Mouse (Mus musculus): ENCODE results near the gene Zgpat. TPM values are rescaled to one million over a fixed set of nuclear protein-coding genes. Genes with fewer than 3 reads are reported as not detected.

Zgpat gene
- 69.8 and 74.4 TPM in 2 replicates for polyA plus RNA-seq (2016; fragmentation: Nextera tagmentation; extraction: Ambion mirVana)

- no peaks in the 10 kb centered on the region for H3K27me3 ChIP-seq (replicated peaks)
- H3K4me2 ChIP-seq (replicated peaks), result peak within 1 kb of the TSS; percentile 93
- H3K9me3 ChIP-seq, result 0 out of 2 replicates have a peak, but pooled peaks cover 3% of the 10 kb centered on the region
- H3K36me3 ChIP-seq, result peaks cover 37% of the 10 kb centered on the region
- peaks cover 28% of the 10 kb centered on the region for H3K4me1 ChIP-seq
- peak within 1 kb of the TSS; percentile 81 for H3K27ac ChIP-seq
- ATAC-seq (ENCODE audit: low FRiP score, low read depth), result peak; percentile 91
- peak within 1 kb of the TSS; percentile 89 for H3K9ac ChIP-seq
- under 1% methylated on average over 66 of the region's 71 CpGs for WGBS
- H3K4me3 ChIP-seq, result peak within 1 kb of the TSS; percentile 86
Measured at GRCm38 (mm10) chr2:181364860-181365596, at the start of gene Zgpat, which contains the start of gene Arfrp1. Gene Zgpat, plus strand, starts transcription at chr2:181364928. Gene Arfrp1, minus strand, starts transcription at chr2:181365404.

GRCm38 (mm10) chr2:181319248-181320102 is 45.3 kb upstream of the Zgpat start, which contains the start of gene Rtel1:
Gene Rtel1, plus strand, starts transcription at chr2:181319739.
- WGBS, result 7% methylated on average over 40 of the region's 40 CpGs
- ATAC-seq (ENCODE audit: low FRiP score, low read depth), result peak; percentile 96
- Histone ChIP-seq H3K27ac (no peak within 1 kb of the TSS), H3K4me1 (peaks cover 7% of the 10 kb centered on the region), H3K4me3 (peak within 1 kb of the TSS; percentile 55), H3K9ac (peak within 1 kb of the TSS; percentile 55), H3K36me3 (peaks cover 26% of the 10 kb centered on the region), H3K9me3 (no peaks in the 10 kb centered on the region), H3K4me2 (replicated peaks) (peak within 1 kb of the TSS; percentile 73), H3K27me3 (replicated peaks) (peaks cover 13% of the 10 kb centered on the region; the same call in 1 of the 2 replicates)

GRCm38 (mm10) chr2:181320103-181320499 is 44.6 kb upstream of the Zgpat start:
- peaks cover 7% of the 10 kb centered on the region for H3K4me1 ChIP-seq
- H3K4me3 ChIP-seq, result peak overlapping the region; percentile 55
- 13% methylated on average over 7 of the region's 7 CpGs for WGBS
- ATAC-seq (ENCODE audit: low FRiP score, low read depth), result peak; percentile 8; the same call in 1 of the 2 replicates
- peak overlapping the region; percentile 73 for H3K4me2 ChIP-seq (replicated peaks)
- H3K27ac ChIP-seq, result no peak overlapping the region
- peak overlapping the region; percentile 55 for H3K9ac ChIP-seq
- H3K27me3 ChIP-seq (replicated peaks), result peaks cover 7% of the 10 kb centered on the region; the same call in 1 of the 2 replicates
- H3K9me3 ChIP-seq, result no peaks in the 10 kb centered on the region
- H3K36me3 ChIP-seq, result peaks cover 32% of the 10 kb centered on the region

- H3K9me3 ChIP-seq, result no peaks in the 10 kb centered on the region
- no peak overlapping the region for H3K27ac ChIP-seq
- H3K27me3 ChIP-seq (replicated peaks), result no peaks in the 10 kb centered on the region
- H3K4me3 ChIP-seq, result no peak overlapping the region
- peaks cover 7% of the 10 kb centered on the region for H3K4me1 ChIP-seq
- H3K4me2 ChIP-seq (replicated peaks), result no peak overlapping the region
- no peak for ATAC-seq (ENCODE audit: low FRiP score, low read depth)
- peaks cover 52% of the 10 kb centered on the region for H3K36me3 ChIP-seq
- no peak overlapping the region for H3K9ac ChIP-seq
- 69% methylated on average over 5 of the region's 5 CpGs for WGBS
Measured at GRCm38 (mm10) chr2:181322136-181322535, 42.6 kb upstream of the Zgpat start.

- Histone ChIP-seq H3K27me3 (replicated peaks) (no peaks in the 10 kb centered on the region), H3K9ac (no peak overlapping the region), H3K4me3 (no peak overlapping the region), H3K36me3 (peaks cover 80% of the 10 kb centered on the region), H3K9me3 (no peaks in the 10 kb centered on the region), H3K4me2 (replicated peaks) (no peak overlapping the region), H3K4me1 (no peaks in the 10 kb centered on the region), H3K27ac (no peak overlapping the region)
- WGBS, result 90% methylated on average over 2 of the region's 2 CpGs
- ATAC-seq (ENCODE audit: low FRiP score, low read depth), result no peak
Measured at GRCm38 (mm10) chr2:181326098-181326497, 38.6 kb upstream of the Zgpat start.

GRCm38 (mm10) chr2:181332542-181332941 is 32.2 kb upstream of the Zgpat start:
- no peak for ATAC-seq (ENCODE audit: low FRiP score, low read depth)
- Histone ChIP-seq H3K4me1 (no peaks in the 10 kb centered on the region), H3K9me3 (no peaks in the 10 kb centered on the region), H3K4me3 (no peak overlapping the region), H3K9ac (no peak overlapping the region), H3K27me3 (replicated peaks) (no peaks in the 10 kb centered on the region), H3K36me3 (peaks cover 67% of the 10 kb centered on the region), H3K27ac (no peak overlapping the region), H3K4me2 (replicated peaks) (no peak overlapping the region)

GRCm38 (mm10) chr2:181334023-181334422 is 30.7 kb upstream of the Zgpat start:
- Histone ChIP-seq H3K4me2 (replicated peaks) (no peak overlapping the region), H3K9ac (no peak overlapping the region), H3K4me3 (no peak overlapping the region), H3K36me3 (peaks cover 63% of the 10 kb centered on the region), H3K9me3 (no peaks in the 10 kb centered on the region), H3K27me3 (replicated peaks) (no peaks in the 10 kb centered on the region), H3K4me1 (no peaks in the 10 kb centered on the region), H3K27ac (no peak overlapping the region)
- ATAC-seq (ENCODE audit: low FRiP score, low read depth), result no peak
- WGBS, result 68% methylated on average over 3 of the region's 3 CpGs

GRCm38 (mm10) chr2:181340426-181340825 is 24.3 kb upstream of the Zgpat start:
- H3K9ac ChIP-seq, result no peak overlapping the region
- H3K27me3 ChIP-seq (replicated peaks), result no peaks in the 10 kb centered on the region
- no peak overlapping the region for H3K4me2 ChIP-seq (replicated peaks)
- H3K27ac ChIP-seq, result no peak overlapping the region
- H3K4me1 ChIP-seq, result no peaks in the 10 kb centered on the region
- H3K4me3 ChIP-seq, result no peak overlapping the region
- WGBS, result 90% methylated on average over 4 of the region's 4 CpGs
- ATAC-seq (ENCODE audit: low FRiP score, low read depth), result no peak
- H3K9me3 ChIP-seq, result no peaks in the 10 kb centered on the region
- peaks cover 76% of the 10 kb centered on the region for H3K36me3 ChIP-seq

GRCm38 (mm10) chr2:181342766-181343165 is 22.0 kb upstream of the Zgpat start:
- H3K27ac ChIP-seq, result no peak overlapping the region
- no peak overlapping the region for H3K4me2 ChIP-seq (replicated peaks)
- no peak for ATAC-seq (ENCODE audit: low FRiP score, low read depth)
- no peaks in the 10 kb centered on the region for H3K4me1 ChIP-seq
- peaks cover 78% of the 10 kb centered on the region for H3K36me3 ChIP-seq
- WGBS, result 95% methylated on average over 6 of the region's 6 CpGs
- no peak overlapping the region for H3K4me3 ChIP-seq
- no peaks in the 10 kb centered on the region for H3K27me3 ChIP-seq (replicated peaks)
- H3K9ac ChIP-seq, result no peak overlapping the region
- no peaks in the 10 kb centered on the region for H3K9me3 ChIP-seq

- H3K9ac ChIP-seq, result no peak overlapping the region
- no peak for ATAC-seq (ENCODE audit: low FRiP score, low read depth)
- no peaks in the 10 kb centered on the region for H3K4me1 ChIP-seq
- no peak overlapping the region for H3K27ac ChIP-seq
- H3K27me3 ChIP-seq (replicated peaks), result no peaks in the 10 kb centered on the region
- 82% methylated on average over 3 of the region's 3 CpGs for WGBS
- peaks cover 93% of the 10 kb centered on the region for H3K36me3 ChIP-seq
- no peak overlapping the region for H3K4me2 ChIP-seq (replicated peaks)
- H3K9me3 ChIP-seq, result no peaks in the 10 kb centered on the region
- H3K4me3 ChIP-seq, result no peak overlapping the region
Measured at GRCm38 (mm10) chr2:181356780-181357179, 7.9 kb upstream of the Zgpat start.

- Histone ChIP-seq H3K27me3 (replicated peaks) (no peaks in the 10 kb centered on the region), H3K4me2 (replicated peaks) (peak overlapping the region; percentile 93), H3K4me1 (peaks cover 28% of the 10 kb centered on the region), H3K36me3 (peaks cover 39% of the 10 kb centered on the region), H3K9ac (peak overlapping the region; percentile 89), H3K4me3 (peak overlapping the region; percentile 86), H3K27ac (no peak overlapping the region), H3K9me3 (no peaks in the 10 kb centered on the region)
- WGBS, result 88% methylated on average over 3 of the region's 3 CpGs
- ATAC-seq (ENCODE audit: low FRiP score, low read depth), result no peak
Measured at GRCm38 (mm10) chr2:181363946-181364345, 782 bp upstream of the Zgpat start.

GRCm38 (mm10) chr2:181364487-181364859 is 255 bp upstream of the Zgpat start:
- peak overlapping the region; percentile 93 for H3K4me2 ChIP-seq (replicated peaks)
- WGBS, result 11% methylated on average over 14 of the region's 14 CpGs
- H3K9ac ChIP-seq, result peak overlapping the region; percentile 89
- H3K36me3 ChIP-seq, result peaks cover 37% of the 10 kb centered on the region
- peak; percentile 14; the same call in 1 of the 2 replicates for ATAC-seq (ENCODE audit: low FRiP score, low read depth)
- peak overlapping the region; percentile 86 for H3K4me3 ChIP-seq
- 0 out of 2 replicates have a peak overlapping the region, but pooled peaks have one; percentile 81 for H3K27ac ChIP-seq
- H3K27me3 ChIP-seq (replicated peaks), result no peaks in the 10 kb centered on the region
- H3K9me3 ChIP-seq, result no peaks in the 10 kb centered on the region
- H3K4me1 ChIP-seq, result peaks cover 28% of the 10 kb centered on the region
